Comparison of ENCODE assay signal across 15 mouse cellular contexts in genomic region chr8:10483841-10484240, GRCm38 (mm10).
"Had no signal": no experiment of that assay in that cellular context is flagged by ENCODE, and none has a peak within 500 bp of the region (broad histone marks: within the 10 kb centered on the region; RNA-seq: fewer than 3 reads in every experiment).

No protein-coding gene starts in this region.

- H3K4me1 ChIP-seq: limb, embryonic 10.5 days; liver, embryonic 12.5 days; lung, embryonic 15.5 days; megakaryocyte, embryonic 14.5 days; midbrain, embryonic 13.5 days had no signal

- H3K36me3 ChIP-seq: limb, embryonic 10.5 days; liver, embryonic 12.5 days; lung, embryonic 15.5 days; midbrain, embryonic 13.5 days had no signal

- ATAC-seq: inflammation-experienced regulatory T-cells, adult 6 months; intestine, postnatal 0 days; liver, embryonic 12.5 days; midbrain, embryonic 13.5 days had no signal

- H3K27me3 ChIP-seq: liver, embryonic 12.5 days; lung, embryonic 15.5 days; megakaryocyte, embryonic 14.5 days; midbrain, embryonic 13.5 days; neural tube, embryonic 15.5 days had no signal

- H3K9ac ChIP-seq: liver, embryonic 12.5 days; lung, embryonic 15.5 days; midbrain, embryonic 13.5 days; neural tube, embryonic 15.5 days had no signal

- H3K27ac ChIP-seq: layer of hippocampus, adult 2 months; left cerebral cortex, adult 2 months; limb, embryonic 10.5 days; liver, embryonic 12.5 days; lung, embryonic 15.5 days; midbrain, embryonic 13.5 days; neural tube, embryonic 15.5 days had no signal

- H3K4me2 ChIP-seq: liver, embryonic 12.5 days; lung, embryonic 15.5 days; midbrain, embryonic 13.5 days; neural tube, embryonic 15.5 days had no signal

- DNase-seq: kidney, adult 8-10 months; kidney, postnatal 36 days; lung, postnatal 36 days; thymus, postnatal 4 days had no signal

- H3K4me3 ChIP-seq: layer of hippocampus, adult 2 months; left cerebral cortex, adult 2 months; limb, embryonic 10.5 days; liver, embryonic 12.5 days; lung, embryonic 15.5 days; megakaryocyte, embryonic 14.5 days; midbrain, embryonic 13.5 days; myocyte; neural tube, embryonic 15.5 days had no signal

- H3K9me3 ChIP-seq: limb, embryonic 10.5 days; liver, embryonic 12.5 days; lung, embryonic 15.5 days; megakaryocyte, embryonic 14.5 days; midbrain, embryonic 13.5 days; neural tube, embryonic 15.5 days had no signal
